Mouse (Mus musculus) olfactory bulb, adult 2 months (tissue): ENCODE data around the gene Gm20696.

ENCODE experiments used
- CTCF ChIP-seq: fragments of 200-500 bp; IDR thresholded peaks from 2 replicates; pipeline ENCODE4 v1.5.1; 2012; ENCODE audit warnings: low read depth, mild to moderate bottlenecking, low read length, moderate library complexity; ENCODE audit not compliant: insufficient read depth
- POLR2A ChIP-seq: fragments of 200-500 bp; IDR thresholded peaks from 2 replicates; pipeline ENCODE4 v1.6.1; 2012; ENCODE audit warnings: mild to moderate bottlenecking, low read depth, low read length, moderate library complexity; ENCODE audit not compliant: insufficient read depth

GRCm38 (mm10) chr6:99265945-99266656 is 400.5 kb downstream of the Gm20696 start:
- no peak for TF ChIP-seq POLR2A
- no peak for TF ChIP-seq CTCF
